8 mouse cellular contexts compared by ENCODE assay signal in genomic region chr5:142814711-142815420, GRCm38 (mm10). TPM values are rescaled to one million over a fixed set of nuclear protein-coding genes. Genes with fewer than 3 reads are reported as not detected.
DNase-seq lines count a peak whose midpoint lies in the region; ATAC-seq lines count a peak whose summit lies in the region.

No protein-coding gene starts in this region.

- intact Hi-C loops in left cerebral cortex, postnatal 36 days (cut with DNase I), result loop anchor here (5.0 kb wide), 1 partner anchor 1988 kb away; no protein-coding TSS in a partner anchor

- DNase-seq in left cerebral cortex, postnatal 36 days (ENCODE audit: low spot score in 2 of 2), result peak; percentile 48 to 52
- DNase-seq in left cerebral cortex, adult 8-10 months (ENCODE audit: low spot score in 2 of 2), result no peak
- DNase-seq in cerebellum, adult 18-20 months, result peak; percentile 48 to 69
- peak; percentile 23 to 35 for DNase-seq in gastrocnemius, adult 8-10 months (ENCODE audit: low spot score in 2 of 2)
- no peak for DNase-seq in liver, embryonic 13.5 days

- peak overlapping the region; percentile 100 for H3K9ac ChIP-seq in hindbrain, embryonic 16.5 days (ENCODE audit: low read depth, low read length)
- H3K9ac ChIP-seq in liver, embryonic 13.5 days, result peak overlapping the region; percentile 77
- H3K9ac ChIP-seq in neural tube, embryonic 12.5 days, result peak overlapping the region; percentile 100

- H3K27me3 ChIP-seq in hindbrain, embryonic 16.5 days (replicated peaks; ENCODE audit: control insufficient read depth, insufficient read depth, low read length), result no peaks in the 10 kb centered on the region
- peaks cover 100% of the 10 kb centered on the region for H3K27me3 ChIP-seq in liver, embryonic 13.5 days
- no peaks in the 10 kb centered on the region for H3K27me3 ChIP-seq in neural tube, embryonic 12.5 days (replicated peaks)

- H3K9me3 ChIP-seq in hindbrain, embryonic 16.5 days (ENCODE audit: control insufficient read depth, low read length), result no peaks in the 10 kb centered on the region
- H3K9me3 ChIP-seq in liver, embryonic 13.5 days (replicated peaks), result no peaks in the 10 kb centered on the region
- H3K9me3 ChIP-seq in neural tube, embryonic 12.5 days, result no peaks in the 10 kb centered on the region

- ATAC-seq in hindbrain, embryonic 16.5 days, result no peak
- ATAC-seq in liver, embryonic 13.5 days (ENCODE audit: low read depth), result peak; percentile 14; the same call in 1 of the 2 replicates
- no peak for ATAC-seq in neural tube, embryonic 12.5 days (ENCODE audit: low FRiP score, low read depth)
- no peak for ATAC-seq in megakaryocyte progenitor cell, adult 5-6 weeks (replicated peaks; ENCODE audit: poor library complexity)

- peak overlapping the region; percentile 79 for H3K4me2 ChIP-seq in hindbrain, embryonic 16.5 days (ENCODE audit: low read length)
- H3K4me2 ChIP-seq in liver, embryonic 13.5 days, result peak overlapping the region; percentile 68
- peak overlapping the region; percentile 96 for H3K4me2 ChIP-seq in neural tube, embryonic 12.5 days (replicated peaks)

- peak overlapping the region; percentile 100 for H3K27ac ChIP-seq in hindbrain, embryonic 16.5 days (ENCODE audit: low read depth, low read length)
- peak overlapping the region; percentile 91 for H3K27ac ChIP-seq in liver, embryonic 13.5 days
- H3K27ac ChIP-seq in neural tube, embryonic 12.5 days, result peak overlapping the region; percentile 100

- no peaks in the 10 kb centered on the region for H3K36me3 ChIP-seq in hindbrain, embryonic 16.5 days (ENCODE audit: control insufficient read depth, insufficient read depth, low read length)
- no peaks in the 10 kb centered on the region for H3K36me3 ChIP-seq in liver, embryonic 13.5 days
- H3K36me3 ChIP-seq in neural tube, embryonic 12.5 days, result peaks cover 17% of the 10 kb centered on the region

- H3K4me1 ChIP-seq in hindbrain, embryonic 16.5 days (ENCODE audit: control insufficient read depth, insufficient read depth, low read depth, low read length), result peaks cover 31% of the 10 kb centered on the region
- peaks cover 64% of the 10 kb centered on the region for H3K4me1 ChIP-seq in liver, embryonic 13.5 days (replicated peaks)
- peaks cover 38% of the 10 kb centered on the region for H3K4me1 ChIP-seq in neural tube, embryonic 12.5 days

- H3K4me3 ChIP-seq in hindbrain, embryonic 16.5 days (ENCODE audit: low read length), result peak overlapping the region; percentile 92
- H3K4me3 ChIP-seq in liver, embryonic 13.5 days (replicated peaks), result peak overlapping the region; percentile 64
- peak overlapping the region; percentile 88 for H3K4me3 ChIP-seq in neural tube, embryonic 12.5 days

- WGBS in hindbrain, embryonic 16.5 days, result under 1% methylated on average over 62 of the region's 62 CpGs
- under 1% methylated on average over 50 of the region's 62 CpGs for WGBS in liver, embryonic 13.5 days (ENCODE audit: insufficient replicate concordance)
- under 1% methylated on average over 62 of the region's 62 CpGs for WGBS in neural tube, embryonic 12.5 days

RNA-seq across cellular contexts. Expression of gene Tnrc18, which starts 2.6 kb away (rescaled TPM):
- 100 to 1,000 TPM; 117 to 147 TPM for total RNA-seq in left cerebral cortex, postnatal 36 days (2021)
- total RNA-seq in left cerebral cortex, adult 8-10 months (2022), result 100 to 1,000 TPM; 112 to 134 (median 116) TPM
- total RNA-seq in gastrocnemius, adult 8-10 months (2022), result 10 to 100 TPM; 26.0 to 42.3 (median 30.7) TPM
- polyA plus RNA-seq in hindbrain, embryonic 16.5 days (2015; fragmentation: Nextera tagmentation; extraction: Ambion mirVana), result 19.7 and 23.8 TPM in 2 replicates
- 2.4 and 2.5 TPM in 2 replicates for polyA plus RNA-seq in liver, embryonic 13.5 days (2015; fragmentation: Nextera tagmentation; extraction: Ambion mirVana)
- polyA plus RNA-seq in neural tube, embryonic 12.5 days (2016; fragmentation: Nextera tagmentation; extraction: Ambion mirVana), result 51.5 and 57.5 TPM in 2 replicates
- total RNA-seq in megakaryocyte progenitor cell, adult 5-6 weeks (2015), result 27.3 and 30.2 TPM in 2 replicates
- 10.9 and 14.5 TPM in 2 replicates for total RNA-seq in megakaryocyte progenitor cell, adult 5-6 weeks (2017)

Comparison
In these comparisons a context has a peak if more than half of its experiments do, and no peak if none do; other contexts are left out.
1. DNase-seq: peak in left cerebral cortex, postnatal 36 days (2 of 2), cerebellum, adult 18-20 months (2 of 2) and gastrocnemius, adult 8-10 months (2 of 2); none in left cerebral cortex, adult 8-10 months (0 of 2) and liver, embryonic 13.5 days (single experiment).
2. Peak in every context shown above with its lines, with median percentiles within 50 percentile points of each other: H3K27ac ChIP-seq, H3K4me2 ChIP-seq, H3K4me3 ChIP-seq and H3K9ac ChIP-seq.